Mouse (Mus musculus): ENCODE data around the gene Ndn.

- no peak for TF ChIP-seq CTCF (IDR thresholded peaks at IDR 0.05; ENCODE audit: control insufficient read depth, insufficient read depth, low read length)
- no peak for TF ChIP-seq POLR2A (IDR thresholded peaks at IDR 0.05; ENCODE audit: borderline replicate concordance, control insufficient read depth, low read depth, low read length)
Observed at GRCm38 (mm10) chr7:62388291-62388690, 41.9 kb downstream of the Ndn start.
